Mouse (Mus musculus) ES-E14 (cell line): ENCODE results near the gene Plcb3. TPM values are rescaled to one million over a fixed set of nuclear protein-coding genes. Genes with fewer than 3 reads are reported as not detected.
"Not testable (repeated sequence)": the region's sequence is repeated elsewhere in the genome, so short reads cannot be mapped to it uniquely, and the experiment has no call there.

Experiments
- DNase-seq: peaks from one replicate; pipeline ENCODE4 v3.0.0-alpha.2; 2013; ENCODE audit warnings: low read depth, low spot score
- H3K27ac ChIP-seq: 2 replicates; pipeline ENCODE4 v1.5.1; 2012; ENCODE audit warnings: low read depth, mild to moderate bottlenecking, low read length, moderate library complexity, mixed read lengths; ENCODE audit not compliant: poor library complexity, insufficient read depth, severe bottlenecking
- H3K36me3 ChIP-seq: 2 replicates; pipeline ENCODE4 v1.6.1; 2012; ENCODE audit warnings: mild to moderate bottlenecking, low read length, moderate library complexity, mixed read lengths; ENCODE audit not compliant: control insufficient read depth, poor library complexity, insufficient read depth, severe bottlenecking
- H3K4me1 ChIP-seq, 2 experiments: fragments of 150-350 bp in 1 of 2; sonication (generic) in 1 of 2; 2 replicates each; pipeline ENCODE4 v1.6.1; 2012; ENCODE audit warnings: low read length in 2 of 2, mild to moderate bottlenecking in 1 of 2, mixed read lengths in 1 of 2; ENCODE audit not compliant: control insufficient read depth in 2 of 2, insufficient read depth in 2 of 2, poor library complexity in 1 of 2
- H3K4me3 ChIP-seq, 2 experiments: fragments of 150-350 bp in 1 of 2; sonication (generic) in 1 of 2; 2 replicates each; pipeline ENCODE4 v1.5.1; 2012; ENCODE audit warnings: low read length in 2 of 2, low read depth in 1 of 2, mild to moderate bottlenecking in 1 of 2, mixed read lengths in 1 of 2; ENCODE audit not compliant: insufficient read depth in 1 of 2, poor library complexity in 1 of 2, severe bottlenecking in 1 of 2
- H3K9ac ChIP-seq: 2 replicates; pipeline ENCODE4 v1.6.1; 2012; ENCODE audit warnings: low read depth, mild to moderate bottlenecking, low read length, mixed read lengths; ENCODE audit not compliant: poor library complexity, insufficient read depth, severe bottlenecking
- H3K9me3 ChIP-seq: fragments of 150-350 bp; sonication (generic); 2 replicates; pipeline ENCODE4 v1.6.1; 2012; ENCODE audit warnings: low read depth, mild to moderate bottlenecking, low read length; ENCODE audit not compliant: control insufficient read depth, insufficient read depth
- CHD2 ChIP-seq: IDR thresholded peaks from 2 replicates; pipeline ENCODE4 v1.6.1; 2014; ENCODE audit warnings: mild to moderate bottlenecking, low read depth, low read length, inconsistent platforms
- HCFC1 ChIP-seq: IDR thresholded peaks from 2 replicates; pipeline ENCODE4 v1.6.1; 2012; ENCODE audit warnings: low read length, inconsistent platforms, borderline replicate concordance; ENCODE audit not compliant: insufficient read depth
- MAFK ChIP-seq: IDR thresholded peaks from 2 replicates; pipeline ENCODE4 v1.6.1; 2014; ENCODE audit warnings: mild to moderate bottlenecking, low read depth, low read length, inconsistent platforms; ENCODE audit not compliant: insufficient read depth
- ZC3H11A ChIP-seq: IDR thresholded peaks from 2 replicates; pipeline ENCODE4 v1.6.1; 2012; ENCODE audit warnings: low read depth, mild to moderate bottlenecking, inconsistent platforms, low read length, borderline replicate concordance
- ZNF384 ChIP-seq: IDR thresholded peaks from 2 replicates; pipeline ENCODE4 v1.6.1; 2012; ENCODE audit warnings: low read depth, low read length, inconsistent platforms
- in situ Hi-C, 2 experiments: fragments of 600-800 bp; cut with MboI; formaldehyde crosslinking; loops; one replicate each; pipeline ENCODE4 v1.15.1; 2025; ENCODE audit warnings: low sequenced_read_pairs in 2 of 2, inconsistent platforms in 1 of 2; ENCODE audit not compliant: unreplicated experiment in 2 of 2
- total RNA-seq: library from RNA; depleted of rRNA; stranded (reverse); fragments of 300-350 nt; gene quantifications from 2 replicates; pipeline ENCODE4 v1.2.3, GENCODE M21; 2012

Gene Plcb3
- total RNA-seq, 1 experiment: 42.3 TPM

DNA sequence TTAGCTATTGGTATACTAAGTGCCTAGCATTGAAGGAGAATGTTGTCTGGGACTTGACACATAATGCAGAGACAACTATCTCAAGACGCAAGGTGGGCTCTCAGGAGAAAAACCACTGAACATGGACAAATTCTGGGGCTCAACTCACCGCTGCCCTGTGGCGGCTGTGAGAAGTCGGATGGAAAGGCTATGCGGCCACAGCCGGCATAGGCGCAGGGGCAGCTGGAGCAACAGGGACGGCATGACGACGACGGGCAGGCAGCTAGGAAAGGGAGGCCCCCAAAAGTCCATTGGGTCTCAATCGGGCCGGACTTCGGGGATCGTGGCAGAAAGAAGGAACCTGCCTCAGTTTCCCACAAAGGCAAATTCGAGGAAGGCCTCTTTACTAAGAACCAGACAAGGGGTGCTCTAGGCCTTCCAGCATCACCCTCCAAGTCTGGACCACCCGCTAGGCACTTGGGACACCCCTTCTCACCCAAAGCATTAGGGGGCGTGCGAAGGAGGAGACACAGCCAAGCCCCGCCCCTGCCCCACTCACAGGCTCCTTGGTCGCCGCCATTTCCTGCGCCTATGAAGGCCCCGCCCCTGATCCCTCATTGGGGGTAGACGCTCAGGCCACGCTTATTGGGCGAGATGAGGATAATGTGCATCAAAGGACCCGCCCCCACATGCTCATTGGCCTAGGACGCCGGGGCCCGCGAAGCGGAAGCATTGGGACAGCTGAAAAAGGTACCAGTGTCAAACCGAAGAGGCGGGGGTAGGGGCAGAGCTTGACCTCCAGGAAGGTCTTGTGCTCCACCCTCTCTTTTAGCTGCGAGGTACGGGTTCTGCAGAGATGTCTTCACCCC is 16.0 kb upstream of the Plcb3 start, which contains the start of gene Dnajc4:
Gene Dnajc4 (minus strand): TSS at position 562 of the 848 bp plus-strand sequence.
- H3K27ac ChIP-seq: peak within 1 kb of the TSS; percentile 17; the same call in 1 of the 2 replicates
- DNase-seq: peak; percentile 98
- no peaks in the 10 kb centered on the region for H3K9me3 ChIP-seq
- H3K4me3 ChIP-seq: peak within 1 kb of the TSS; percentile 61 to 71
- no peaks in the 10 kb centered on the region for H3K36me3 ChIP-seq
- H3K4me1 ChIP-seq: peaks cover 4 to 25% of the 10 kb centered on the region in 2 experiments; a peak in 3 of 4 replicates
- in situ Hi-C loops: no loop called here
- H3K9ac ChIP-seq: peak within 1 kb of the TSS; percentile 68
- TF ChIP-seq ZC3H11A (no peak), ZNF384 (no peak), CHD2 (no peak), HCFC1 (no peak), MAFK (no peak)

GRCm38 (mm10) chr19:6991166-6991565 is 14.9 kb upstream of the Plcb3 start:
- H3K27ac ChIP-seq, H3K36me3 ChIP-seq, H3K4me3 ChIP-seq, in situ Hi-C loops, DNase-seq, H3K9me3 ChIP-seq, H3K9ac ChIP-seq: not testable (repeated sequence)
- H3K4me1 ChIP-seq: peaks cover 4 to 26% of the 10 kb centered on the region in 2 experiments; a peak in 3 of 4 replicates

- H3K4me3 ChIP-seq: no peak overlapping the region
- H3K9me3 ChIP-seq: no peaks in the 10 kb centered on the region
- no peak overlapping the region for H3K9ac ChIP-seq
- H3K4me1 ChIP-seq: peaks cover 4 to 30% of the 10 kb centered on the region in 2 experiments; a peak in 3 of 4 replicates
- in situ Hi-C loops: no loop called here
- no peak overlapping the region for H3K27ac ChIP-seq
- TF ChIP-seq ZNF384: no peak
- no peak for TF ChIP-seq ZC3H11A
- no peak for TF ChIP-seq HCFC1
- TF ChIP-seq CHD2: no peak
- no peak for TF ChIP-seq MAFK
- no peak for DNase-seq
- no peaks in the 10 kb centered on the region for H3K36me3 ChIP-seq
Measured at GRCm38 (mm10) chr19:6990712-6991111, 14.4 kb upstream of the Plcb3 start.

GRCm38 (mm10) chr19:6989251-6989650 is 13.0 kb upstream of the Plcb3 start:
- Histone ChIP-seq H3K27ac (no peak overlapping the region), H3K36me3 (peaks cover 5% of the 10 kb centered on the region; the same call in 1 of the 2 replicates), H3K4me3 (no peak overlapping the region), H3K4me1 (peaks cover 4 to 23% of the 10 kb centered on the region in 2 experiments; a peak in 3 of 4 replicates), H3K9me3 (no peaks in the 10 kb centered on the region), H3K9ac (no peak overlapping the region)
- no peak for DNase-seq
- in situ Hi-C loops: no loop called here
- TF ChIP-seq ZC3H11A: no peak
- TF ChIP-seq HCFC1: no peak
- TF ChIP-seq CHD2: no peak
- TF ChIP-seq ZNF384: no peak
- TF ChIP-seq MAFK: no peak
